Mouse (Mus musculus) E14TG2a.4 (cell line): ENCODE data around the gene Gapdhs.

Experiments
- H3K27me3 ChIP-seq: 2 replicates; pipeline ENCODE4 v1.6.1; 2014; ENCODE audit warnings: low read length, control low read depth; ENCODE audit not compliant: insufficient read depth
- H3K36me3 ChIP-seq: 2 replicates; pipeline ENCODE4 v1.6.1; 2014; ENCODE audit warnings: low read length, control low read depth; ENCODE audit not compliant: insufficient read depth
- H3K4me1 ChIP-seq: replicated peaks from 2 replicates; pipeline ENCODE4 v1.6.1; 2014; ENCODE audit warnings: low read depth, low read length, control low read depth
- H3K4me3 ChIP-seq: replicated peaks from 2 replicates; pipeline ENCODE4 v1.5.1; 2014; ENCODE audit warnings: mild to moderate bottlenecking, low read length
- H3K9me3 ChIP-seq: 2 replicates; pipeline ENCODE4 v1.6.1; 2014; ENCODE audit warnings: low read length, control low read depth
- CTCF ChIP-seq: conservative IDR thresholded peaks from 2 replicates; pipeline ENCODE4 v1.5.1; 2014; ENCODE audit warnings: low read length
- NANOG ChIP-seq: IDR thresholded peaks from 2 replicates; pipeline ENCODE4 v1.6.1; 2014; ENCODE audit warnings: borderline replicate concordance, low read length, mixed read lengths
- POU5F1 ChIP-seq: IDR thresholded peaks from 2 replicates; pipeline ENCODE4 v1.6.1; 2014; ENCODE audit warnings: low read length, borderline replicate concordance

The Gapdhs gene

DNA sequence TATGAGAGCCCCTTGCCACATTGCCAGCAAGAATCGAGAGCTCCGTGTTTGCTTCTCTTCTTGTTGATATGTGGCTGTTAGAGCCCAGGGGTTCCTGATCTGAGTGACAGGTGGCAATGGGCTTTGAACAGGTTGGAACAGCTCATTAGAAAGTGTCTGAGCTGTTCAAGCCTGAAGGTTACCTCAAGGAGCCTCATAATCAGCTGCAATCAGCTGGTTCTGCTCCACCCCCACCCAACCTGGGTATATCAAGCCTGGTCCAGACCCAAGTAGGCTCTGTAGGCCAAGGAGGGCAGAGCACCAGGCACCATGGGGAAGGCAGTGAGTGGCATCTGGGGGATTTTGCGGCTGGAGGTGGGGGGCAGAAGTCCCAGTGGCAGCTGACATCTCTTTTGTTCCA, 31.5 kb downstream of the Gapdhs start, which contains the start of gene Atp4a:
TSS of gene Atp4a (plus strand) at position 268 of the 400 bp plus-strand sequence.
- Histone ChIP-seq H3K36me3 (no peaks in the 10 kb centered on the region), H3K4me3 (no peak within 1 kb of the TSS), H3K4me1 (peaks cover 24% of the 10 kb centered on the region), H3K9me3 (no peaks in the 10 kb centered on the region), H3K27me3 (peaks cover 65% of the 10 kb centered on the region)
- TF ChIP-seq NANOG (no peak), POU5F1 (no peak), CTCF (no peak)

DNA sequence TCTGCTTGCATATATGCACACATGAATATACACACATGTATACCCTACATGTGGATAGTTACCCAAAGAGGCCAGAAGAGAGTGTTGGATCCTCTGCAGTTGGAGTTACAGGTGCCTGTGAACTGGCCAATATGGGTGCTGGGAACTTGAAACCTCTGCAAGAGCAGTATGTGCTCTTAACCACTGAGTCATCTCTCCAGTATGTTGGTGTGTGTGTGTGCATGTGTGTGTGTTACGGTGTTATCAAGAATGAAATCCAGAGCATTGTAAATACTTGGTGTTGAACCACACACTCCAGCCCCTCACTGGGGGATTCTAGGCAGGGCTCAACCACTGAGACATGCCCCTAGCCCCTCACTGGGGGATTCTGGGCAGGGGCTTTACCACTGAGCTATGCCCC, 36.0 kb downstream of the Gapdhs start:
- H3K9me3 ChIP-seq = no peaks in the 10 kb centered on the region
- no peak overlapping the region for H3K4me3 ChIP-seq
- no peaks in the 10 kb centered on the region for H3K36me3 ChIP-seq
- peaks cover 25% of the 10 kb centered on the region for H3K27me3 ChIP-seq
- H3K4me1 ChIP-seq = peaks cover 5% of the 10 kb centered on the region; the same call in 1 of the 2 replicates
- TF ChIP-seq CTCF = no peak
- no peak for TF ChIP-seq POU5F1
- TF ChIP-seq NANOG = no peak

DNA sequence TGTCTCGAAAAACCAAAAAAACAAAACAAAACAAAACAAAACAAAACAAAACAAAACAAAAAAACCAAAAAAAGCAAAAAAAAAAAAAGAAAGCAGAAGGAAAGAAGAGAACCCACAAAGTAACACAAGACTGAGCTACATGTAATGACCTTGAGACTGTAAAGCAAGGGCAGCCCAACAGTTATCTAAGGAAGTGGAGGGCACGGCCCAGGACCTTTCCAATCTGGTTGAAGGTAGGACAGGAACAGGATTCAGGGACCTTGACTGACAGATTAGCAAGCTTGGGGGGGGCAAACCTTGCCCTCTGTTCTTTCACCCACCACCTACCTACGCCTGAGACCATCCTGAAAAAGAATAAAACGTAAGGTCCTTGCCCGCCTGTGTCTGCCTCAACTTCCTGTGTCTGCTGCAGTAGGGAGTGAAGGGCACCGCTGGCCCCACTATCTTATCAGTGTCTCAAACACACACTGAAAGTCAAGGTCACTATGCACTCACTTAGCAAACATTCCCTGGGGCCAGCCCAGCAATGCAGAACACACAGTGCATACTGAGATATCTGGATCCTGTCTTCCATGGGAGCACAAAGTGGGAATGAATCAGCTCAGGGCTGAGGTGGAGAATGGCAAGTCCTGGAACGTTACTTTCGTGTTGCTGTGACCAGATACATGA, 37.1 kb downstream of the Gapdhs start:
- Histone ChIP-seq H3K27me3 (peaks cover 15% of the 10 kb centered on the region), H3K9me3 (no peaks in the 10 kb centered on the region), H3K4me1 (no peaks in the 10 kb centered on the region), H3K4me3 (no peak overlapping the region), H3K36me3 (no peaks in the 10 kb centered on the region)
- TF ChIP-seq CTCF (no peak), NANOG (no peak), POU5F1 (no peak)

- TF ChIP-seq CTCF (no peak), POU5F1 (no peak), NANOG (no peak)
- no peaks in the 10 kb centered on the region for H3K9me3 ChIP-seq
- peaks cover 10% of the 10 kb centered on the region; the same call in 1 of the 2 replicates for H3K27me3 ChIP-seq
- no peak within 1 kb of the TSS for H3K4me3 ChIP-seq
- no peaks in the 10 kb centered on the region for H3K36me3 ChIP-seq
- peaks cover 4% of the 10 kb centered on the region for H3K4me1 ChIP-seq
Observed at GRCm38 (mm10) chr7:30698589-30698988, 44.9 kb downstream of the Gapdhs start, which contains the start of gene 2200002J24Rik. Gene 2200002J24Rik, plus strand, starts transcription at chr7:30698926.

DNA sequence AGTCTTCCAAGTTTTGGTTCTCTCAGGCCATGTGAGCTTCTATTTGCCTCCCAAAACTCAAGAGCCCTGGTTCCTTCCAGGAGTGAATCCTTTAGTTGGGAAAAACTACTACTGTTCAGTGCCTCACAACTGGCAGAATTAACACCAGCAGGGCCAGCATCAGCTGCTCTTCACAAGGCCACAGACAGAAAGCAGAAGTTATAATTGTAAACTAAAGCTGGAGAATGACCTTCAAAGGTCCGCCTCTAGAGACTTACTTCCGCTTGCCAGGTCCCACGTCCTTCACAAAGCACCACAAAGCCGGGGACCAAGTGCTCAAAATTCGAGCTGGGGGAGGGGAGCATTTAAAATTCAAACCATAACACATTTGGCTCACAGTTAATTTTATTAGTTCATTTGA, 45.4 kb downstream of the Gapdhs start:
- Histone ChIP-seq H3K9me3 (no peaks in the 10 kb centered on the region), H3K4me3 (no peak overlapping the region), H3K27me3 (peaks cover 10% of the 10 kb centered on the region; the same call in 1 of the 2 replicates), H3K4me1 (peaks cover 4% of the 10 kb centered on the region), H3K36me3 (no peaks in the 10 kb centered on the region)
- no peak for TF ChIP-seq CTCF
- TF ChIP-seq POU5F1 = no peak
- TF ChIP-seq NANOG = no peak

DNA sequence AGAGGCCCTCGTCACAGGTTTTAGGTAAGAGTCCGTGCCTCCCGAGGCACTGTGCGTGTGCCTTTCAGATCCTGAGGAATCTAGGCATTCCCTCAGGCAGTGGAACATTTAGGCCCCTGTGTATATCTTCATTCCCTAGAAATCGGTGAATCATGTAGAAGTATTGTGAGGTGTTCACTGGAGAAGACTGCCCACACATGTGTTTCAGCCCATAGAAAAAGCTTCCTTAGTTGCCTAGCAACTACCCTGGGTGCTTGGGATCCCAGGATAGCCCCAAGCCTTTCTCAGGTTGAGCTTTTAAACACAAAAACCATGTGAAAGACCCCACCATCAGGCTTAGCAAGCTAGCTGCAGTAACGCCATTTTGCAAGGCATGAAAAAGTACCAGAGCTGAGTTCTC, 55.2 kb downstream of the Gapdhs start:
- H3K27me3 ChIP-seq = peaks cover 6% of the 10 kb centered on the region
- no peak for TF ChIP-seq CTCF
- no peaks in the 10 kb centered on the region for H3K9me3 ChIP-seq
- H3K4me1 ChIP-seq = no peaks in the 10 kb centered on the region
- no peak overlapping the region for H3K4me3 ChIP-seq
- H3K36me3 ChIP-seq = no peaks in the 10 kb centered on the region

DNA sequence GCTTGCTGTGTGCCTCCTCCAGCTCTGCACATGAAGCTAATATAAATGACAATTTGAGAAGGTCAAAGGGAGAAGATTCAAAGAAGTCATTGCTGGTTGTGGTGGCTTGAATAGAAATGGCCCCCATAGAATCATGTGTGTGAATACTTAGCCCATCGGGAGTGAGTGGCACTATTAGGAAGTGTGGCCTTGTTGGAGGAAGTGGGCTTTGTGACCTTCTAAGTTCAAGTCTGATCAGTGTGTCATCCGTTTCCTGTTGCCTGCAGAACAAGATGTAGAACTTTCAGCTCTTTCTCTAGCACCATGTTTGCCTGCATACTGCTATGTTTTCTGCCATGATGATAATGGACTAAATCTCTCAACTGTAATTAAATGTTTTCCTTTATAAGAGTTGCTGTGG, 60.1 kb downstream of the Gapdhs start:
- Histone ChIP-seq H3K36me3 (no peaks in the 10 kb centered on the region), H3K27me3 (peaks cover 8% of the 10 kb centered on the region)

GRCm38 (mm10) chr7:30681897-30682296, 61.6 kb downstream of the Gapdhs start:
- Histone ChIP-seq H3K4me3 (no peak overlapping the region), H3K9me3 (no peaks in the 10 kb centered on the region), H3K4me1 (no peaks in the 10 kb centered on the region), H3K36me3 (no peaks in the 10 kb centered on the region), H3K27me3 (peaks cover 4% of the 10 kb centered on the region; the same call in 1 of the 2 replicates)
- TF ChIP-seq CTCF (no peak), NANOG (no peak), POU5F1 (no peak)

More for the DNA sequence above, 60.1 kb downstream of the Gapdhs start:
- no peaks in the 10 kb centered on the region for H3K4me1 ChIP-seq
- no peak overlapping the region for H3K4me3 ChIP-seq
- TF ChIP-seq CTCF = no peak
- no peaks in the 10 kb centered on the region for H3K9me3 ChIP-seq
